Mouse (Mus musculus): ENCODE measurements around the gene Ddx42. TPM values are rescaled to one million over a fixed set of nuclear protein-coding genes. Genes with fewer than 3 reads are reported as not detected.
A peak's percentile ranks its signal among the peaks of the same experiment; 100 is the strongest.

Gene Ddx42
- polyA plus RNA-seq (2015; fragmentation: Nextera tagmentation; extraction: Ambion mirVana), result 102 and 103 TPM in 2 replicates

GRCm38 (mm10) chr11:106216730-106217490, at the start of gene Ddx42:
Gene Ddx42, plus strand, starts transcription at chr11:106216926.
- peaks cover 43% of the 10 kb centered on the region for H3K4me1 ChIP-seq
- WGBS, result under 1% methylated on average over 70 of the region's 70 CpGs
- no peaks in the 10 kb centered on the region for H3K27me3 ChIP-seq
- peak within 1 kb of the TSS; percentile 64 for H3K4me2 ChIP-seq (replicated peaks)
- H3K4me3 ChIP-seq, result peak within 1 kb of the TSS; percentile 78
- H3K9ac ChIP-seq (replicated peaks), result peak within 1 kb of the TSS; percentile 96
- H3K36me3 ChIP-seq, result peaks cover 11% of the 10 kb centered on the region
- no peaks in the 10 kb centered on the region for H3K9me3 ChIP-seq
- H3K27ac ChIP-seq (replicated peaks), result peak within 1 kb of the TSS; percentile 98
- ATAC-seq (replicated peaks), result peak; percentile 96

DNA sequence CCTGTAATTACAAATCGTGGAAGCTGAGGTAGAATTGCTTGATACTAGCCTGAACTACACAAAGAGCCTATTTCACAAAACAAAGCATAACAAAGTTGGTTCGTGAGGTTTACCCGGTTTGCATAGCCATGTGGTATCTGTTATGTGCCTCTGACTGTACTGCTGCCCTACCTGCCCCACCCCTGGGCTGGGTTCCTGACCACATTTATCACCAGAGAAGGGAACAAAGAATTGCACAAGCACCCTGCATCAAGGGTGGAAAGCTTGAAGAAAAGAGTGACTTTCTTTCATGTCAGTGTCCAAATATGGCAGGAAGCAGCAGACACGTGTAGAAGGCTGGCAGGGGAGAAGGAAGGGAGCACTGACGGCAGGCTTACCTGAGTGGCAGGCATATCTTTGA, 49.3 kb upstream of the Ddx42 start:
- no peak overlapping the region for H3K4me2 ChIP-seq (replicated peaks)
- H3K9me3 ChIP-seq, result no peaks in the 10 kb centered on the region
- H3K27ac ChIP-seq (replicated peaks), result no peak overlapping the region
- H3K36me3 ChIP-seq, result peaks cover 54% of the 10 kb centered on the region
- H3K9ac ChIP-seq (replicated peaks), result no peak overlapping the region
- H3K4me1 ChIP-seq, result no peaks in the 10 kb centered on the region
- no peak overlapping the region for H3K4me3 ChIP-seq
- 92% methylated on average over 5 of the region's 5 CpGs for WGBS
- no peak for ATAC-seq (replicated peaks)
- no peaks in the 10 kb centered on the region for H3K27me3 ChIP-seq

DNA sequence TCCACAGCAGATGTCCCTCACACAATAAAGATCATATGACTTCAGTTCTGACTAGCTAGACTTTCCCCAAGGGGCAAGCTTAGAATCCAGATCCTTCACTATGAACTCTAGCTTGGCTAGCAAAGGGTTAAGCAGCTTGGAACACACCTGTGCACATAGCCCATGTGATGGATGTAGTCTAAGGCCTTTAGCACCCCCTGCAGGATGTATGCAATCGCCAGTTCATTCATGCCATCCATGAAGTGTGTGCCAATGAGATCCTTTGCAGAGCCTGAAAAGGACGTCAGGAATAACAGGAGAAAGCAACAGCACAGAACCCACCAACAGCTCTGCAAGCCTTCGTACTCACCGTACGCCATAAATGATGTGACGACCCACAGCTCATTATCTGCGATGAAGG, 45.9 kb upstream of the Ddx42 start:
- Histone ChIP-seq H3K9me3 (no peaks in the 10 kb centered on the region), H3K9ac (replicated peaks) (no peak overlapping the region), H3K4me1 (no peaks in the 10 kb centered on the region), H3K4me2 (replicated peaks) (no peak overlapping the region), H3K27me3 (no peaks in the 10 kb centered on the region), H3K27ac (replicated peaks) (no peak overlapping the region), H3K4me3 (no peak overlapping the region), H3K36me3 (peaks cover 28% of the 10 kb centered on the region)
- 75% methylated on average over 7 of the region's 7 CpGs for WGBS
- ATAC-seq (replicated peaks), result no peak

- Histone ChIP-seq H3K36me3 (peaks cover 8% of the 10 kb centered on the region; the same call in 1 of the 2 replicates), H3K9me3 (no peaks in the 10 kb centered on the region), H3K4me2 (replicated peaks) (no peak overlapping the region), H3K27ac (replicated peaks) (no peak overlapping the region), H3K4me1 (no peaks in the 10 kb centered on the region), H3K9ac (replicated peaks) (no peak overlapping the region), H3K4me3 (no peak overlapping the region), H3K27me3 (no peaks in the 10 kb centered on the region)
- no peak for ATAC-seq (replicated peaks)
- WGBS, result 100% methylated on average over 2 of the region's 2 CpGs
These were observed 43.5 kb upstream of the Ddx42 start for GRCm38 (mm10) chr11:106173228-106173627.

GRCm38 (mm10) chr11:106174372-106174771, 42.4 kb upstream of the Ddx42 start:
- Histone ChIP-seq H3K4me3 (no peak overlapping the region), H3K9me3 (no peaks in the 10 kb centered on the region), H3K27ac (replicated peaks) (no peak overlapping the region), H3K9ac (replicated peaks) (no peak overlapping the region), H3K27me3 (no peaks in the 10 kb centered on the region), H3K36me3 (peaks cover 4% of the 10 kb centered on the region; the same call in 1 of the 2 replicates), H3K4me1 (no peaks in the 10 kb centered on the region), H3K4me2 (replicated peaks) (no peak overlapping the region)
- no peak for ATAC-seq (replicated peaks)
- 82% methylated on average over 5 of the region's 5 CpGs for WGBS

DNA sequence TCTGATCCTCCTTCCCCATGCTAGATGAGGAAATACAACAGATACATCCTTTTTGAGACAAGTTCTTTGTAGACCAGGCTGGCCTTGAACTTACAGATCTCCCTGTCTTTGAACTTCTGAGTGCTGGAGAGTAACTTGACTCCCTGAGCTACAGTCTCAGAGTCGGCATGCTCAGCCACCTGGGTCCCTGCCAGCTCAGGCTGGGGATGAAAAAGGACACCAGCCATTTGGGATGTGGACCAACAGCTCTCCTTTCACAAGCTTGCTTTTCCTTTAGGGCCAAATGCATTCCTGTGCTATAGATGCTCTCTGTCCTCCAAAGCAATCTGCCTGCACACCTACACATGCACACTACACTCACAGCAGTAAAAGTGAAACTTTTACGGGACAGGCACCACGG, 41.6 kb upstream of the Ddx42 start:
- 76% methylated on average over 3 of the region's 3 CpGs for WGBS

DNA sequence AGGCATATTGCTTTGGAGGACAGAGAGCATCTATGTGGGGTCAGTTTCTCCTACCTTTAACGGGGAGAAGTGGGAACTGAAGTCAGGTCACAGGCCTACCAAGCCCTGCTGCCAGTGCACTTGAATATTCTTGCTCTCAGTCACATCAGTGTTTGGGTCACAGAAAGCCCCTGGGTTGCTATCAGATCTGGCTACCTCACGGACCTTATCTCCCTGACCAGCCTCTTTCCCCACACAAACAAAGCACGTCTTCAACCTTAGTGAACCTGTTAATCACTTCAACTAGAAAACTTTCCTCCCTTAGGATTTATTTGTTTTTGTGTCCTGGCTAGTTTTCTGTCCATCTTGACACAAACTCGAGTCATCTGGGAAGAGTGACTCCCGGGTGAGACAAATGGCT, 40.4 kb upstream of the Ddx42 start:
- 95% methylated on average over 5 of the region's 5 CpGs for WGBS
- Histone ChIP-seq H3K4me2 (replicated peaks) (no peak overlapping the region), H3K27me3 (no peaks in the 10 kb centered on the region)

More for the DNA sequence above, 41.6 kb upstream of the Ddx42 start:
- H3K4me2 ChIP-seq (replicated peaks), result no peak overlapping the region
- no peaks in the 10 kb centered on the region for H3K27me3 ChIP-seq
- ATAC-seq (replicated peaks), result no peak
- H3K9ac ChIP-seq (replicated peaks), result no peak overlapping the region
- H3K9me3 ChIP-seq, result no peaks in the 10 kb centered on the region
- H3K4me1 ChIP-seq, result no peaks in the 10 kb centered on the region
- peaks cover 1% of the 10 kb centered on the region; the same call in 1 of the 2 replicates for H3K36me3 ChIP-seq
- H3K4me3 ChIP-seq, result no peak overlapping the region
- H3K27ac ChIP-seq (replicated peaks), result no peak overlapping the region

DNA sequence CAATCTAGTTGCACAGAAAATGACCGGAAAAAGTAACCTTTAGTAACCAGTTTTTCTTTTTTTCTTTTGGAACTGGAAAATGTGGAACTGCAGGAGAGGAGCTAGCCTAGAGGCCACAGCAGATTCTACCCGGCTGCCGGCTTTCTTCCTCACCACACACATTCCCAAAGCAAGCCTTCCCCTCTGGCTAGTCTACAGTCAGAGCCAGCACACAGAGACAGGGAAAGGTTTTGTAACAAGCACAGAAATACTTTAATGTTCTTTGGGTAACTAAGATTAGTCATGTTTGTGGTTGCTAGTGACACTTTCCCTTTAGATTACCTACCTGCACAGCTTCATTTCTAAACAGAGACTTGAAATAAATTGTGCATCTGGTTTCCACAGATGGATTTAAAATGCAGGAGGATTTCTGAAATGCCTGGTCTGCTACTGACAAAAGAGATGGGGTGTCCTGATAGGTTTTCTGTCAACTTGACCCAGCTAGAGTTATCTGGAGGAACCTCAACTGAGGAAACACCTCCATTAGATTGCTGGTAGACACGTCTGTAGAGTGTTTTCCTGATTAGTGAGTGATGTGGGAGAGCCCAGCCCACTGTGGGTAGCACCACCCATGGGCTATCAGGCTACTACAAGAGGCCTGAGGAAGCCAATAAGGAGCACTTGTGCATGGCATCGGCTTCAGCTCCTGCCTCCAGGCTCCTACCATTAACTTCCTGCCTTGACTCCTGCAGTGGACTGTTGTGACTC, 38.5 kb upstream of the Ddx42 start:
- H3K4me2 ChIP-seq (replicated peaks), result no peak overlapping the region
- no peak overlapping the region for H3K4me3 ChIP-seq
- no peak overlapping the region for H3K9ac ChIP-seq (replicated peaks)
- H3K27ac ChIP-seq (replicated peaks), result no peak overlapping the region
- no peaks in the 10 kb centered on the region for H3K4me1 ChIP-seq
- ATAC-seq (replicated peaks), result no peak
- peaks cover under 1% of the 10 kb centered on the region; the same call in 1 of the 2 replicates for H3K36me3 ChIP-seq
- 90% methylated on average over 5 of the region's 5 CpGs for WGBS
- H3K9me3 ChIP-seq, result no peaks in the 10 kb centered on the region
- H3K27me3 ChIP-seq, result no peaks in the 10 kb centered on the region

More for the DNA sequence above, 40.4 kb upstream of the Ddx42 start:
- Histone ChIP-seq H3K27ac (replicated peaks) (no peak overlapping the region), H3K9me3 (no peaks in the 10 kb centered on the region), H3K4me3 (no peak overlapping the region), H3K9ac (replicated peaks) (no peak overlapping the region), H3K4me1 (no peaks in the 10 kb centered on the region), H3K36me3 (no peaks in the 10 kb centered on the region; the same call in 1 of the 2 replicates)
- no peak for ATAC-seq (replicated peaks)

DNA sequence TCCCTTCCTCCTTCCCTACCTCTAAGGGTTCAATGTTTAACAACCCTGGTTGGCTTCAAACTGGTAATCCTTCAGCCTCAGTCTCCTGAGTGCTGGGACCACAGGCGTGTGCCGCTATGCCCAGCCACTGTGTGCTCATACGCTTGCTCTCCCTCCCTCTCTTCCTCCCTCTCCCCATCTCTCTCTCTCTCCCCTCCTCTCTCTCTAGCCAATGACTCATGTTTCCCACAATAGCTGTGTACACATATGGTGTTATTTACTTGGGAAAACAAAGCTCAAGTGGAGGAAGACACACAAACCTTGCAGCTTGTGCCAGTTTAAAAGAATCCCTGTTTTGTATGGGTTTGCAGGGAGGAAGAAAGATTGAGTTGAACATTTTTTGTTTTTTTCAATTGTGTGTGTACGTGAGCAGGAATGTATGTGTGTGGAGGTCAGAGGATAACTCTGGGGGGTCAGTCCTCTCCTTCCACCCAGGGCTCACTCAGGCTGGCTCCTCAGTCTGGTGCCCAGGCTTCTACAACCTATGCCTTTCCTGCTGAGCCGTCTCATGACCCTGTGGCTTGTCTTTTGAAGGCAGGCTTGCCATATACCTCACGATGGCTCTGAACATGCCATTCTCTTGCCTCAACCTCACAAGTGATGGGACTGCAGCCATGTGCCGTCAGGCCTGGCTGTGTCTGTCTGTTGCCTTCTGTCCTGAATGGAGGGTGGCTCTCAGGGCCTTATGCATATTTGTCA, 36.8 kb upstream of the Ddx42 start:
- H3K9ac ChIP-seq (replicated peaks), result no peak overlapping the region
- WGBS, result 81% methylated on average over 7 of the region's 7 CpGs

GRCm38 (mm10) chr11:106180449-106180801, 36.3 kb upstream of the Ddx42 start:
- no peak overlapping the region for H3K27ac ChIP-seq (replicated peaks)
- no peak overlapping the region for H3K4me3 ChIP-seq
- H3K9me3 ChIP-seq, result no peaks in the 10 kb centered on the region
- no peaks in the 10 kb centered on the region for H3K4me1 ChIP-seq
- H3K9ac ChIP-seq (replicated peaks), result no peak overlapping the region
- H3K4me2 ChIP-seq (replicated peaks), result no peak overlapping the region
- peaks cover 14% of the 10 kb centered on the region for H3K36me3 ChIP-seq
- 93% methylated on average over 2 of the region's 2 CpGs for WGBS
- H3K27me3 ChIP-seq, result no peaks in the 10 kb centered on the region
- ATAC-seq (replicated peaks), result no peak

More for the DNA sequence above, 36.8 kb upstream of the Ddx42 start:
- no peaks in the 10 kb centered on the region for H3K27me3 ChIP-seq
- no peak for ATAC-seq (replicated peaks)
- H3K4me1 ChIP-seq, result no peaks in the 10 kb centered on the region
- H3K4me3 ChIP-seq, result no peak overlapping the region
- H3K4me2 ChIP-seq (replicated peaks), result no peak overlapping the region
- H3K27ac ChIP-seq (replicated peaks), result no peak overlapping the region
- peaks cover 9% of the 10 kb centered on the region; the same call in 1 of the 2 replicates for H3K36me3 ChIP-seq
- no peaks in the 10 kb centered on the region for H3K9me3 ChIP-seq

GRCm38 (mm10) chr11:106187326-106187725, 29.4 kb upstream of the Ddx42 start:
- WGBS, result 94% methylated on average over 4 of the region's 4 CpGs
- H3K9ac ChIP-seq (replicated peaks), result no peak overlapping the region
- no peak overlapping the region for H3K4me2 ChIP-seq (replicated peaks)
- H3K9me3 ChIP-seq, result no peaks in the 10 kb centered on the region
- H3K4me1 ChIP-seq, result peaks cover 3% of the 10 kb centered on the region
- H3K27ac ChIP-seq (replicated peaks), result no peak overlapping the region
- no peaks in the 10 kb centered on the region for H3K27me3 ChIP-seq
- ATAC-seq (replicated peaks), result no peak
- peaks cover 15% of the 10 kb centered on the region for H3K36me3 ChIP-seq
- no peak overlapping the region for H3K4me3 ChIP-seq

DNA sequence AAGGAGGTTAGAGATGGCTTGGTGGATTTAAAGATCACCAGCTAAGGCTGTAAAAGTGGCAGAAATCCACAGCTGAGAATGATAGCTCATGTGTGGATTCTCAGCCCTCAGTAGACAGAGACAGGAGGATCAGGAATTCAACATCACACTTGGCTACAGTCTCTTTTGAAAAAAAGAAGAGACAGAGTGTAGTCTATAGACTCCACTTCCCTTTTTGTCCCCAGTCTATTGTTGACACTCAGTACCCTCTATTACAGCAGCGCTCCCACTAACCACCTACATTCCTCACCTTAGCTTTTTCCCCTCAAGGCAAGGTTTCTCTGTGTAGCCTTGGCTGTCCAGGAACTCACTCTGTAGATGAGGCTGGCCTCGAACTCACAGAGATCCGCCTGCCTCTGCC, 25.0 kb upstream of the Ddx42 start:
- no peak overlapping the region for H3K27ac ChIP-seq (replicated peaks)

More for the DNA sequence above, 25.0 kb upstream of the Ddx42 start:
- no peak for ATAC-seq (replicated peaks)
- Histone ChIP-seq H3K27me3 (no peaks in the 10 kb centered on the region), H3K4me2 (replicated peaks) (no peak overlapping the region), H3K36me3 (peaks cover 5% of the 10 kb centered on the region; the same call in 1 of the 2 replicates), H3K9ac (replicated peaks) (no peak overlapping the region), H3K4me3 (no peak overlapping the region), H3K4me1 (peaks cover 13% of the 10 kb centered on the region), H3K9me3 (no peaks in the 10 kb centered on the region)
- WGBS, result 97% methylated on average over 3 of the region's 3 CpGs
